Mouse (Mus musculus) liver, postnatal 0 days (tissue): Measurements from ENCODE around the gene Gm9857. TPM values are rescaled to one million over a fixed set of nuclear protein-coding genes. Genes with fewer than 3 reads are reported as not detected.

Experiments
- ATAC-seq: fragments of 200-750 bp; cut with Nextera tagmentation; 2 replicates; pipeline ENCODE4 v1.8.0; 2017; ENCODE audit warnings: mild to moderate bottlenecking, moderate library complexity
- DNase-seq: peaks from one replicate; pipeline ENCODE4 v3.0.0-alpha.2; 2016
- H3K27ac ChIP-seq: fragments of 300-500 bp; sonication (generic); 2 replicates; pipeline ENCODE4 v1.5.1; 2014; ENCODE audit warnings: antibody characterized with exemption, moderate library complexity, mild to moderate bottlenecking, low read depth
- H3K27me3 ChIP-seq: fragments of 300-500 bp; sonication (generic); 2 replicates; pipeline ENCODE4 v1.6.1; 2014; ENCODE audit warnings: low read length, control low read depth, mixed read lengths; ENCODE audit not compliant: insufficient read depth
- H3K36me3 ChIP-seq: fragments of 300-500 bp; sonication (generic); replicated peaks from 2 replicates; pipeline ENCODE4 v1.6.1; 2014; ENCODE audit warnings: mild to moderate bottlenecking, control low read depth, low read length, moderate library complexity, mixed read lengths; ENCODE audit not compliant: insufficient read depth
- H3K4me1 ChIP-seq: fragments of 300-500 bp; sonication (generic); 2 replicates; pipeline ENCODE4 v1.6.1; 2014; ENCODE audit warnings: antibody characterized with exemption, mild to moderate bottlenecking, control low read depth; ENCODE audit not compliant: insufficient read depth
- H3K4me2 ChIP-seq: fragments of 300-500 bp; sonication (generic); 2 replicates; pipeline ENCODE4 v1.6.1; 2014; ENCODE audit warnings: low read depth, mild to moderate bottlenecking, low read length, moderate library complexity, mixed read lengths
- H3K4me3 ChIP-seq: fragments of 300-500 bp; sonication (generic); 2 replicates; pipeline ENCODE4 v1.5.1; 2014; ENCODE audit warnings: low read depth, low read length
- H3K9ac ChIP-seq: fragments of 300-500 bp; sonication (generic); replicated peaks from 2 replicates; pipeline ENCODE4 v1.6.1; 2014; ENCODE audit warnings: mild to moderate bottlenecking, moderate library complexity
- H3K9me3 ChIP-seq: fragments of 300-500 bp; sonication (generic); 2 replicates; pipeline ENCODE4 v1.6.1; 2016; ENCODE audit warnings: mild to moderate bottlenecking, control low read depth, low read length, mixed read lengths
- CTCF ChIP-seq: sonication (generic); IDR thresholded peaks from 2 replicates; pipeline ENCODE4 v1.5.1; 2016; ENCODE audit warnings: antibody characterized with exemption, low read depth
- EP300 ChIP-seq: IDR thresholded peaks from 2 replicates; pipeline ENCODE4 v1.6.1; 2016; ENCODE audit warnings: antibody characterized with exemption, low read depth, mild to moderate bottlenecking
- WGBS: fragments of 180-500 bp; shearing (Covaris S2); extraction: QIAGEN DNeasy Blood & Tissue Kit; methylation state at CpG from one replicate; pipeline ENCODE4 v1.1.7; 2014; ENCODE audit not compliant: insufficient replicate concordance; 5-methylcytosine and 5-hydroxymethylcytosine counted together
- polyA plus RNA-seq: library from polyadenylated mRNA; unstranded; fragments of >200 nt; fragmentation: Nextera tagmentation; extraction: Ambion mirVana; gene quantifications from 2 replicates; pipeline ENCODE4 v1.2.1, GENCODE M21; 2015

Gene Gm9857
- polyA plus RNA-seq, 1 experiment from 2014 or later, result not detected

DNA sequence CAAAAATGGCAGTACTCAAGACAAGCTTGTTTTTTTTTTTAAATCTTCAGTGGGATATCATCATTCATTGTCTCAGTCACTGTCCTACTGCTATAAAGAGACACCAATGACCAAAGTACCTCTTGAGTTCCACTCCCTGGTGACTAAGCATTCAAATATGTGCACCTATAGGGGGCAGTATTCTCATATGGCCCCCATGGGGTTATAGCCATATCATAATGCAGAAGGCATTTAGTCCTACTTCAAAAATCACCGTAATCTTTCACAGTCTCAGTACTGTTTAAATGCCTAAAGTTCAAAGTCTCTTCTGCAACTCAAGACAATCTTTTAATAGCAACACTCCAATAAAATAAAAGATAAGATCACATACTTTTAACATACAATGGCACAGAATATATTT lies 21.4 kb downstream of the Gm9857 start:
- DNase-seq (no peak), ATAC-seq (no peak)
- Histone ChIP-seq H3K9me3 (no peaks in the 10 kb centered on the region), H3K4me3 (no peak overlapping the region), H3K36me3 (no peaks in the 10 kb centered on the region), H3K4me2 (no peak overlapping the region), H3K27ac (no peak overlapping the region), H3K4me1 (no peaks in the 10 kb centered on the region), H3K27me3 (no peaks in the 10 kb centered on the region), H3K9ac (no peak overlapping the region)
- TF ChIP-seq EP300 (no peak), CTCF (peak; percentile 20)
- 83% methylated on average over 1 of the region's 1 CpGs for WGBS

DNA sequence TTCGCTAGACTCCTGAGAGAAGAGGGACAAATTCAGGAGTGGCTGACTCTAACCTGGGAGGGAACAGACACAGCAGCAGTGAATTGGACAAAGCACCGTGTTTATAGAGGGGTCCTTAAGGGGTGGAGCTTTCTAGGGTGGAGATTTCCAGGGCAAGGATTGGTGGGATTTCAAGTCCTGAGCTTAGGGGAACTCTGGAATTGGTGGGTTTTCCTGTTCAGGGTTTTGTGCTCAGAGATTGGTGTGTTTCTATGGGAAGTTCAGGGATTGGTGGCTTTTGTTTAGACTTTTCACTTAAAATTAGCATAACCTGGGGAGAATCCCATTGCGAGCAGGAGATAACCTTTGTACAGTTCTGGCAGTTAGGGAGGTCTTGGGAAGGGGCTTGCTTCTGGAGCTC lies 22.3 kb downstream of the Gm9857 start:
- Histone ChIP-seq H3K36me3 (no peaks in the 10 kb centered on the region), H3K4me2 (no peak overlapping the region), H3K9ac (no peak overlapping the region), H3K27me3 (no peaks in the 10 kb centered on the region), H3K9me3 (no peaks in the 10 kb centered on the region), H3K4me1 (no peaks in the 10 kb centered on the region), H3K27ac (no peak overlapping the region), H3K4me3 (no peak overlapping the region)
- ATAC-seq (no peak), DNase-seq (no peak)
- TF ChIP-seq CTCF (no peak), EP300 (no peak)
- WGBS, result 67% methylated on average over 3 of the region's 3 CpGs

DNA sequence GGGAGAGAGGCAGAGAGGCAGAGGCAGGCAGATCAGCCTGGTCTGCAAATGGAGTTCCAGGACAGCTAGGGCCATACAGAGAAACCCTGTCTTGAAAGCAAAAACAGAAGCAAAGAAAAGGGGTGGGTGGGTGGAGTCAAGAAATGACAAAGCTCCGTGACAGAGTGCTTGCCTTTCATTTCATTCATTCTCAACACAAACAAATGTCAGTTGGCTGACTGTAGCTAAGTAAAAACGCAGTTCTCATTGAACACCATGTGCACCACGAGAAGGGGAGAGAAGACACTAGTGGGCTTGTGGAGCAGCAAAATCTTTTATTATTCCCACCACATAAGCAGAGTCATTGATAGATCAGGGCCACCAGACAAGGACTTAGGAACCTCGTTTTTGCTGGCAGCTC lies 23.4 kb downstream of the Gm9857 start:
- Histone ChIP-seq H3K4me1 (no peaks in the 10 kb centered on the region), H3K9me3 (no peaks in the 10 kb centered on the region), H3K36me3 (no peaks in the 10 kb centered on the region), H3K27ac (no peak overlapping the region), H3K27me3 (no peaks in the 10 kb centered on the region), H3K9ac (no peak overlapping the region), H3K4me2 (no peak overlapping the region), H3K4me3 (no peak overlapping the region)
- TF ChIP-seq CTCF, result no peak
- no peak for TF ChIP-seq EP300
- DNase-seq (no peak), ATAC-seq (no peak)
- 43% methylated on average over 4 of the region's 4 CpGs for WGBS

DNA sequence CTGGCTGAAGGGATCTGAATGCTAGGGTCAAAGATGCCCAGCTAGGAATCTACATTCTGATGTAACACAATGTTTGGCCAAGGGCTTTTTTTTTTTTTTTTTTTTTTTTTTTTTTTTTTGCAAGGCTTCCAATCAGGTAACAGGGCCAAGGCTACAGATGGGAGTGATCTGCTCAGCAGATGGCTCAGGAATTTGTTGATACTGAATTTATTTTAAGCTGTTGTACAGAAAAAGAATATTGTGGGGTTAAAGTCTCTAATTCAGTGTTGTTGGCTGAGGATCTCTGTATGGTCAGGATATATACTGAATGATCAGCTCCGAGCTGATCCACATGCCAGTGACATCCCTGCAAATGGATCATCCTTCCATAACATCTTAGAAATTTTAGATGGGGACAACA lies 24.2 kb downstream of the Gm9857 start:
- H3K27me3 ChIP-seq, result no peaks in the 10 kb centered on the region
- H3K27ac ChIP-seq, result no peak overlapping the region
- DNase-seq (no peak), ATAC-seq (no peak)
- H3K9me3 ChIP-seq, result no peaks in the 10 kb centered on the region
- H3K4me2 ChIP-seq, result no peak overlapping the region
- H3K4me3 ChIP-seq, result no peak overlapping the region
- TF ChIP-seq CTCF, result no peak
- no peak for TF ChIP-seq EP300
- H3K9ac ChIP-seq, result no peak overlapping the region
- WGBS, result 63% methylated on average over 1 of the region's 1 CpGs
- no peaks in the 10 kb centered on the region for H3K36me3 ChIP-seq
- H3K4me1 ChIP-seq, result no peaks in the 10 kb centered on the region

DNA sequence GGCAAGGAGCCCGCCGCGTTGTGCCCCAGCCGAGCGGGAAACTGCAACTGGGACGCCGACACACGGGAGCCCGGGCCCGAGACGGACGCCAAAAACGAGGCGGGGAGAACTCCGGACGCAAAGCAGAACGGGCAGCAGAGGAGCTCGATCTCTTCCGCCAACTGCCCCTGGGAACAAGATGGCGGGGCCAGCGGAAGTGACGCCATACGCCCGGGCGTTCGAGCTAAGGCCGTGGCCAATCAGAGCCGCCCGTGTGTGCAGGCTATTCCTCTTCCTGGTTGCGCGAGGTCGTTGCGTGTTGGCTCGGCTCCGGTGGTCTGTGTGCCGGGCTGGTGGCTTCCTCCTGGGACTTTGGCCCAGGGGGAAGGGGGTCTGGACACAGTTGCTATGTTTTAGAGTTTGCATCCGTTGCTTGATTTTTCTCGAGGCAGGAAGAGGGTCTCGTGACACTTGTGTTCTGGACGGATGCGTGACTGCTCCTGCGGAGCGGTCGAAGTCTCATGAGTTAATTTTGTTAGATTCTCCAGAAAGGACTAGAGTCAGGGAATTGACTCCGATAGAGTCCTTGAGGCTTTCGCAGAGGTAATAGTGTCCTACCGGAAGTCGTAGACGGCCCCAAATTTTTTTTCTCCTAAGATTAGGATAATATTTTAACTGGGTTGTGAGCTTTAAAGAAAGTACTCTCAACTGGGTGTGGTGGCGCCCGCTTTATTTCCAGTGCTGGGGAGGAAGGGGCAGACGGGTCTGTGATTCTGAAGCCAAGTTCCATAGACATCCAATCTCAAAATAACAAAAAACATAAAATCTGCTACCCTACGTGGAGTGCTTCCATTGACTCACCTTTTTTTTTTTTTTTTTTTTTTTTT lies 28.5 kb downstream of the Gm9857 start, which contains the start of gene Prpf38b:
Gene Prpf38b, minus strand, starts transcription at position 180 of the 866 bp plus-strand sequence.
- Histone ChIP-seq H3K9me3 (no peaks in the 10 kb centered on the region), H3K36me3 (peaks cover 20% of the 10 kb centered on the region), H3K4me2 (peak within 1 kb of the TSS; percentile 83), H3K27ac (peak within 1 kb of the TSS; percentile 99), H3K27me3 (no peaks in the 10 kb centered on the region), H3K9ac (peak within 1 kb of the TSS; percentile 84), H3K4me3 (peak within 1 kb of the TSS; percentile 77), H3K4me1 (peaks cover 8% of the 10 kb centered on the region)
- TF ChIP-seq CTCF (no peak), EP300 (no peak)
- 2% methylated on average over 53 of the region's 53 CpGs for WGBS
- ATAC-seq (peak; percentile 97), DNase-seq (peak; percentile 97)

DNA sequence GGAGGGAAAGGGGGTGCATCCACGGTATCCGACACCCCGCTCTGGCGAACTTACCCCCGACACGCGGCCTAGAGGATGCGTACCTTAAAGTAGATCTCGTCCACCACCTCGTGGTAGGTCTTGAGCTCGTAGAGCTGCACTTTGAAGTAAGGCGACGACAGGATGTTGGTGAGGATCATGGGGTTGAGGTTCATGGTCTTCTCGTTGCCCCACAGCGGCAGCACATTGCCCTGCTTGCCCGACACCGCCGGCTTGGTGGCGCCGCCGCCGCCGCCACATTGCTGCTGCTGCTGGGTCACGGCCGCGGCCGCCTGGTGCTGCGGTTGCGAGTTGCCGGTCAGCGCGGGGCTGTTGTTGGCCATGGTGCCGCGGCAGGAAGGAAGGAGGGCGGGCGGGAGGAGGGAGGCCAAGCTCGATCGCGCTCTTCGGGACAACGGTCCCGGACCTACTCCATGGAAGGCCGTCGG lies 29.1 kb downstream of the Gm9857 start:
- H3K9ac ChIP-seq, result peak overlapping the region; percentile 84
- H3K4me2 ChIP-seq, result peak overlapping the region; percentile 83
- H3K4me1 ChIP-seq, result peaks cover 8% of the 10 kb centered on the region
- DNase-seq (no peak), ATAC-seq (peak; percentile 84)
- peak; percentile 68 for TF ChIP-seq CTCF
- TF ChIP-seq EP300, result no peak
- no peaks in the 10 kb centered on the region for H3K27me3 ChIP-seq
- H3K4me3 ChIP-seq, result peak overlapping the region; percentile 77
- under 1% methylated on average over 34 of the region's 44 CpGs for WGBS
- H3K36me3 ChIP-seq, result peaks cover 25% of the 10 kb centered on the region
- peak overlapping the region; percentile 99 for H3K27ac ChIP-seq
- H3K9me3 ChIP-seq, result no peaks in the 10 kb centered on the region
